Mouse (Mus musculus): ENCODE data around the gene Angptl4. TPM values are rescaled to one million over a fixed set of nuclear protein-coding genes. Genes with fewer than 3 reads are reported as not detected.

The Angptl4 gene
- polyA plus RNA-seq (2015; fragmentation: Nextera tagmentation; extraction: Ambion mirVana), result 76.0 and 98.6 TPM in 2 replicates

GRCm38 (mm10) chr17:33781124-33781977 is at the start of gene Angptl4:
Angptl4 (minus strand) TSS chr17:33781830.

DNA sequence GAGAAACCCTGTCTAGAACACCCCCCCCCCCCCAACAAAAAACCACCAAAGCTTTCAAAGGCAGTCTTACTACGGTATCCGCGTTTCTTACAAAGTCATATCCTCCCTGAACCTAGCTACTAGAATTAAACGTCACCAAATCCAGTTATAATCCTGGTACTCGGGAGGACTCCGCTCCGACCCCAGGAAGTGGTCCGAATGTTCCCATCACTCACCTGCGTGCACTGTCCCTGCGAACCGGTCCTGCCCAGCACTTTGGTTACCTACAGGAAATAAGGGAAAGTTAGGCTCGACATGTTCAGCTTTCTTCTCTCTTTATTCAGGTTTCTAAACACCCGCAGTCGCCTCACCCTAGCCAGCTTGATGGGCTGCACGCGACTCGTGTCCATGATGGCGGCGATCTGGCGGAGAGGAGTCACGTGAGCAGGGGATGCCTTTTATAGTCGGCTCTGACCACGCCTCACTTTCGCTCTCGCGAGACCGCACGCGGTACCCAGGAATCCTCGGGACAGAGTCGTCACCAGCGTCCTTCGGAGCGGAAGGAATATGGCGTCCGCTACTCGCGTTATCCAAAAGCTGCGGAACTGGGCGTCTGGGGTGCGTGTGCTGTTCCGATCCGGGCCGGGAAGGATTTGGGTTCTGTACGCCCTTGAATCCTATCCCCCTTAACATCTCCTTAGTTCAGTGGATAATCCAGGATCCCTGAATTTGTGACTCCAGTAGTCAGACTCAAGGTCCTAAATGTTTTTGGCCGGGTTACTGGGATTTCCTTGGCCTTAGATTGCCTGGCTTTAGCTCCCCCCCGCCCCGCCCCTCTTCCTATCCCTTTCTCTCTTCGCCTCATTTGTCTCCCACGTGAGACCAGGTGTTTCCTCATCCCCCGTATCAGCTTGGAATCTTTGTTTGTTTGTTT is 42.7 kb upstream of the Angptl4 start, which contains the start of the genes Rps28 and Ndufa7:
Rps28 (minus strand) TSS at position 479 of the 913 bp plus-strand sequence.
Ndufa7 (plus strand) TSS at position 489 of the 913 bp plus-strand sequence.

DNA sequence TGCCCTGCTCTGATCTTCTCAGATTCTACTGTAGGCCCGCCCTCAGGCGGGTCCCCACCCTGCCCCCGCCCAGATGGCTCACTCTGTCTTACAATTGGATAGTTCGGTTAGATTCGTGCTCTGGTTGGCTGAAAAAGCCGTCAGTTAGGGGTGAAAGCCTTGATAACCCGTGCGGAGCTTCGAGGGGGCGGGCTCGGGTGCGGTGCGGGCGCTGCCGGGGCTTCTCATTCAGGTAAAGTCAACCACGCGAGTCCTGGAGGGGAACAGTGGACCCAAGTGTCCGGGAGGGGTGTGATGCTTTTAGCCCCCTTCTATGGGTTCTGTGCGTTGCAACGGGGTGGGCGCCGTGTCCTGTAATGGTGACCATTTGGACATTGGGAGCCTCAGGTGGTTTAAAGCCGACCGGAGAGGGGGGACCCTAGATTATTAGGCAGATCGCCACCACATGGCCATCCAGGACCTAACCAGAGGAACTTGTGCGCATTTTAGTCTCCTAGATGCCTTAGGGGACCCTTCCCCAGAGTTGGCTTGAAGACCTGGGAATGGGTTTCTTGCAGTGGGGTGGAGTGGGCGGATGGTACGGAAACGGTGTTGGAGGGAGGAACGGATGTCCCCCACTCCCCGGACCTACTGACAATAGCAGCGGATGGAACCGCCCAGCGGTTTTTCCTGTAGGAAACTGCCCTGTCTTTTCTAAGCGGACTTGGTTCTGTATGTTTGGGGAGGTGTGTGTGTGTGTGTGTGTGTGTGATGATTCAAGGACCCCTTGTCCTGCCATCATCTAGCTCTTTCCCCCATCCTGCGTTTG is 28.9 kb upstream of the Angptl4 start, which contains the start of gene Kank3:
Kank3 (plus strand) TSS at position 186 of the 808 bp plus-strand sequence.

GRCm38 (mm10) chr17:33760255-33761165 is 21.1 kb downstream of the Angptl4 start, which contains the start of gene Rab11b:
Rab11b (minus strand) TSS chr17:33760530.

Other genes starting within 250 kb of the Angptl4 start
- 2.2 and 2.6 TPM in 2 replicates for gene Myo1f, start 226.1 kb downstream of the Angptl4 start, polyA plus RNA-seq (2015; fragmentation: Nextera tagmentation; extraction: Ambion mirVana)
- gene Zfp414, start 152.7 kb downstream of the Angptl4 start, polyA plus RNA-seq (2015; fragmentation: Nextera tagmentation; extraction: Ambion mirVana), result 24.4 and 25.3 TPM in 2 replicates
- gene Pram1, start 143.8 kb downstream of the Angptl4 start, polyA plus RNA-seq (2015; fragmentation: Nextera tagmentation; extraction: Ambion mirVana), result 0.26 and 0.29 TPM in 2 replicates
- 96.2 and 131 TPM in 2 replicates for gene Hnrnpm, start 95.0 kb downstream of the Angptl4 start, polyA plus RNA-seq (2015; fragmentation: Nextera tagmentation; extraction: Ambion mirVana)
- gene March2, start 63.2 kb downstream of the Angptl4 start, polyA plus RNA-seq (2015; fragmentation: Nextera tagmentation; extraction: Ambion mirVana), result 75.3 and 77.9 TPM in 2 replicates
- gene Rab11b, start 21.3 kb downstream of the Angptl4 start, polyA plus RNA-seq (2015; fragmentation: Nextera tagmentation; extraction: Ambion mirVana), result 235 and 237 TPM in 2 replicates
- 29.3 and 30.3 TPM in 2 replicates for gene Kank3, start 28.7 kb upstream of the Angptl4 start, polyA plus RNA-seq (2015; fragmentation: Nextera tagmentation; extraction: Ambion mirVana)
- 640 and 826 TPM in 2 replicates for gene Rps28, start 42.7 kb upstream of the Angptl4 start, polyA plus RNA-seq (2015; fragmentation: Nextera tagmentation; extraction: Ambion mirVana)
- gene Ndufa7, start 42.7 kb upstream of the Angptl4 start, polyA plus RNA-seq (2015; fragmentation: Nextera tagmentation; extraction: Ambion mirVana), result 501 and 563 TPM in 2 replicates
- 28.6 and 40.2 TPM in 2 replicates for gene Cd320, start 61.3 kb upstream of the Angptl4 start, polyA plus RNA-seq (2015; fragmentation: Nextera tagmentation; extraction: Ambion mirVana)
- gene Gm7029, start 92.0 kb upstream of the Angptl4 start, polyA plus RNA-seq (2015; fragmentation: Nextera tagmentation; extraction: Ambion mirVana), result not detected in 2 replicates
- gene Kifc1, start 108.8 kb upstream of the Angptl4 start, polyA plus RNA-seq (2015; fragmentation: Nextera tagmentation; extraction: Ambion mirVana), result 1.4 and 2.0 TPM in 2 replicates
- 0.18 and 0.55 TPM in 2 replicates for gene Platr17, start 123.3 kb upstream of the Angptl4 start, polyA plus RNA-seq (2015; fragmentation: Nextera tagmentation; extraction: Ambion mirVana)
- 22.3 and 22.6 TPM in 2 replicates for gene Daxx, start 127.6 kb upstream of the Angptl4 start, polyA plus RNA-seq (2015; fragmentation: Nextera tagmentation; extraction: Ambion mirVana)
- gene Tapbp, start 134.1 kb upstream of the Angptl4 start, polyA plus RNA-seq (2015; fragmentation: Nextera tagmentation; extraction: Ambion mirVana), result 28.8 and 38.5 TPM in 2 replicates
- gene Zbtb22, start 134.1 kb upstream of the Angptl4 start, polyA plus RNA-seq (2015; fragmentation: Nextera tagmentation; extraction: Ambion mirVana), result 10.8 and 12.1 TPM in 2 replicates
- 20.9 and 22.0 TPM in 2 replicates for gene Rgl2, start 147.7 kb upstream of the Angptl4 start, polyA plus RNA-seq (2015; fragmentation: Nextera tagmentation; extraction: Ambion mirVana)
- gene Pfdn6, start 158.5 kb upstream of the Angptl4 start, polyA plus RNA-seq (2015; fragmentation: Nextera tagmentation; extraction: Ambion mirVana), result 91.1 and 107 TPM in 2 replicates
- 13.7 and 15.4 TPM in 2 replicates for gene Wdr46, start 158.8 kb upstream of the Angptl4 start, polyA plus RNA-seq (2015; fragmentation: Nextera tagmentation; extraction: Ambion mirVana)
- gene B3galt4, start 169.7 kb upstream of the Angptl4 start, polyA plus RNA-seq (2015; fragmentation: Nextera tagmentation; extraction: Ambion mirVana), result 5.6 and 7.0 TPM in 2 replicates
- 31.6 and 31.8 TPM in 2 replicates for gene Vps52, start 174.0 kb upstream of the Angptl4 start, polyA plus RNA-seq (2015; fragmentation: Nextera tagmentation; extraction: Ambion mirVana)
- gene Rps18, start 174.2 kb upstream of the Angptl4 start, polyA plus RNA-seq (2015; fragmentation: Nextera tagmentation; extraction: Ambion mirVana), result 1,060 and 1,200 TPM in 2 replicates
- 49.2 and 107 TPM in 2 replicates for gene H2-K1, start 218.5 kb upstream of the Angptl4 start, polyA plus RNA-seq (2015; fragmentation: Nextera tagmentation; extraction: Ambion mirVana)
- 12.3 and 13.6 TPM in 2 replicates for gene Ring1, start 242.8 kb upstream of the Angptl4 start, polyA plus RNA-seq (2015; fragmentation: Nextera tagmentation; extraction: Ambion mirVana)
- 46.7 and 46.9 TPM in 2 replicates for gene H2-Ke6, start 246.2 kb upstream of the Angptl4 start, polyA plus RNA-seq (2015; fragmentation: Nextera tagmentation; extraction: Ambion mirVana)
- 82.1 and 94.7 TPM in 2 replicates for gene Slc39a7, start 249.9 kb upstream of the Angptl4 start, polyA plus RNA-seq (2015; fragmentation: Nextera tagmentation; extraction: Ambion mirVana)
- gene Rxrb, start 250.0 kb upstream of the Angptl4 start, polyA plus RNA-seq (2015; fragmentation: Nextera tagmentation; extraction: Ambion mirVana), result 31.9 and 33.4 TPM in 2 replicates